ENCODE assay signal across 19 mouse cellular contexts in genomic region chr7:68582540-68583325, GRCm38 (mm10).
"Had no signal": no experiment of that assay in that cellular context is flagged by ENCODE, and none has a peak within 500 bp of the region (broad histone marks: within the 10 kb centered on the region; RNA-seq: fewer than 3 reads in every experiment).

No protein-coding gene starts in this region.

- H3K36me3 ChIP-seq: limb, embryonic 10.5 days; limb, embryonic 13.5 days; liver, embryonic 12.5 days; liver, embryonic 15.5 days; lung, embryonic 15.5 days; neural tube, embryonic 12.5 days; neural tube, embryonic 15.5 days had no signal

- H3K4me2 ChIP-seq: limb, embryonic 13.5 days; liver, embryonic 12.5 days; liver, embryonic 15.5 days; lung, embryonic 15.5 days; neural tube, embryonic 12.5 days; neural tube, embryonic 15.5 days had no signal

- H3K27ac ChIP-seq: limb, embryonic 10.5 days; limb, embryonic 13.5 days; liver, embryonic 12.5 days; liver, embryonic 15.5 days; lung, embryonic 15.5 days; neural tube, embryonic 12.5 days; neural tube, embryonic 15.5 days had no signal

- H3K9ac ChIP-seq: limb, embryonic 13.5 days; liver, embryonic 12.5 days; liver, embryonic 15.5 days; lung, embryonic 15.5 days; neural tube, embryonic 12.5 days; neural tube, embryonic 15.5 days had no signal

- H3K4me1 ChIP-seq: limb, embryonic 13.5 days; liver, embryonic 12.5 days; liver, embryonic 15.5 days; lung, embryonic 15.5 days; megakaryocyte, embryonic 14.5 days; neural tube, embryonic 12.5 days; neural tube, embryonic 15.5 days had no signal

- H3K4me3 ChIP-seq: limb, embryonic 10.5 days; limb, embryonic 13.5 days; liver, embryonic 12.5 days; liver, embryonic 15.5 days; lung, embryonic 15.5 days; megakaryocyte, embryonic 14.5 days; neural tube, embryonic 12.5 days; neural tube, embryonic 15.5 days had no signal

- H3K27me3 ChIP-seq: megakaryocyte, embryonic 14.5 days; neural tube, embryonic 12.5 days had no signal

- H3K9me3 ChIP-seq: limb, embryonic 10.5 days; limb, embryonic 13.5 days; liver, embryonic 12.5 days; liver, embryonic 15.5 days; lung, embryonic 15.5 days; megakaryocyte, embryonic 14.5 days; neural tube, embryonic 12.5 days; neural tube, embryonic 15.5 days had no signal

- DNase-seq: kidney, adult 18-20 months; kidney, adult 9 months; kidney, postnatal 14 days; kidney, postnatal 4 days; liver; lung, adult 18-20 months; lung, postnatal 10 days; lung, postnatal 36 days; thymus, adult 18-20 months; thymus, postnatal 4 days had no signal

- ATAC-seq: intestine, embryonic 16.5 days; liver, embryonic 12.5 days had no signal
